Mouse (Mus musculus): Measurements from ENCODE around the gene Skil. TPM values are rescaled to one million over a fixed set of nuclear protein-coding genes. Genes with fewer than 3 reads are reported as not detected.

The Skil gene
- polyA plus RNA-seq, 1 experiment from 2014 or later = 34.9 TPM

DNA sequence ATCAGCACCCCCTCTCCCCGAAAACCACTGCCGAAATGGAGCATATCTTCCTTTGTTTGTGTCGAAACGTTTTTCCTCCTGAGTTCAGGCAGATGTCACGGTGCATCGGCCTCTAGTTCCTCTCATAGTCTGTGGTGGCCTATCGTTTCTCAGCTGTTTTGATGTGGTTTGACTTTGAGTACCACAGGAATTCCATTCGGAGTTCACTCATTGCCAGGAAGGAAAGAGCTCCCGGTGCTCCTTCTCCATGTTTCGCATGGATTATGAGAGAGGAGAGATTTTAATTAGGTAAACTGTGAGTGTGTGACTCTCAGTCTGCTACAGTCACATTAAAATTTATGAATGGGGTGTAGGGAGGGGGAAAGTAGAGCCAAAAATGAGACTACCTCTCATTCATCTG is 65.2 kb downstream of the Skil start:
- Histone ChIP-seq H3K27ac (no peak overlapping the region), H3K4me3 (no peak overlapping the region), H3K27me3 (no peaks in the 10 kb centered on the region), H3K4me2 (replicated peaks) (no peak overlapping the region), H3K4me1 (peaks cover 14% of the 10 kb centered on the region), H3K36me3 (no peaks in the 10 kb centered on the region), H3K9me3 (no peaks in the 10 kb centered on the region), H3K9ac (no peak overlapping the region)
- 65% methylated on average over 10 of the region's 10 CpGs for WGBS
- no peak for ATAC-seq (ENCODE audit: insufficient number of reproducible peaks, insufficient read depth, low FRiP score, low TSS enrichment)

DNA sequence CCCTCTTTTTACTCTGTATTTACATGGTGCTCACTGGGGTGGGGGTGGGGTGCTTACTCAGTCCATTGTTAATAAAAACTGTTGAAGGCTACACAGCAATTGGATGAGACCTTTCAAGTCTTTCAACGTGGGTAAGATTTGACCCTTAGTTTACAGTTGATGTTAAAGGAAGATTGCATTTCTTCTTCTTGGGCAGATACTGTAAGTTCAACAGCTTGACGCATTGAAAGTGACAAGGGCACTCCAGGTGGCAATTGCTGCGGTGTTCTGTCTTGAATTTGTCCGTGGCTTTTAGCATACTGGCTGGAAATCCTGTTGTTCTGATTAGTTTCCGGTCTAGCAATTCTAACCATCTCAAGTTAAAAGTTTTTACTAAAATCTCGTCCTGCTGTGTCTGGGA is 66.5 kb downstream of the Skil start:
- no peaks in the 10 kb centered on the region for H3K9me3 ChIP-seq
- 22% methylated on average over 6 of the region's 6 CpGs for WGBS
- H3K4me1 ChIP-seq = peaks cover 6% of the 10 kb centered on the region; the same call in 1 of the 2 replicates
- no peak overlapping the region for H3K4me2 ChIP-seq (replicated peaks)
- ATAC-seq (ENCODE audit: insufficient number of reproducible peaks, insufficient read depth, low FRiP score, low TSS enrichment) = no peak
- no peaks in the 10 kb centered on the region for H3K27me3 ChIP-seq
- H3K36me3 ChIP-seq = no peaks in the 10 kb centered on the region
- H3K4me3 ChIP-seq = no peak overlapping the region
- H3K9ac ChIP-seq = no peak overlapping the region
- no peak overlapping the region for H3K27ac ChIP-seq

DNA sequence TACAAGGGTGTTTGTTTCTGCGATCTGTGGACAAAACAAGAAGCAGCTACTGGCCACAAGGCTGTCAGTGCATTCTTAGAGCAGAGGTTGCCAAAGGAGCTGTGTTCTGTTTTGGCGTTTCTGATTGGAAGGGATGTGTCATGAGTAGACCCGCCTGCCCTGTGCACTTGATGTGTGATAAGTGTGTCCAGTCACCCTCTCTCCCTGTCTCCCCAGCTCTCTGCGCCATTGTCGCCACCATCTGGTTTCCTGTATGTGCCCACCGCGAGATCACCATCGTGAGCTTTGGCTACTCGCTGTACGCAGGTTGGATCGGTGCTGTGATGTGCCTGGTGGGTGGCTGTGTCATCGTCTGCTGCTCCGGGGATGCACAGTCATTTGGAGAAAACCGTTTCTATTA is 68.0 kb downstream of the Skil start:
- Histone ChIP-seq H3K4me2 (replicated peaks) (no peak overlapping the region), H3K36me3 (no peaks in the 10 kb centered on the region), H3K27ac (no peak overlapping the region), H3K9me3 (no peaks in the 10 kb centered on the region), H3K4me3 (no peak overlapping the region), H3K4me1 (peaks cover 11% of the 10 kb centered on the region; the same call in 1 of the 2 replicates), H3K9ac (no peak overlapping the region), H3K27me3 (no peaks in the 10 kb centered on the region)
- ATAC-seq (ENCODE audit: insufficient number of reproducible peaks, insufficient read depth, low FRiP score, low TSS enrichment) = no peak
- WGBS = 91% methylated on average over 14 of the region's 14 CpGs

- H3K4me1 ChIP-seq = peaks cover 11% of the 10 kb centered on the region; the same call in 1 of the 2 replicates
- ATAC-seq (ENCODE audit: insufficient number of reproducible peaks, insufficient read depth, low FRiP score, low TSS enrichment) = no peak
- no peaks in the 10 kb centered on the region for H3K9me3 ChIP-seq
- H3K4me3 ChIP-seq = no peak overlapping the region
- 55% methylated on average over 3 of the region's 3 CpGs for WGBS
- H3K27ac ChIP-seq = no peak overlapping the region
- no peak overlapping the region for H3K4me2 ChIP-seq (replicated peaks)
- H3K9ac ChIP-seq = no peak overlapping the region
- no peaks in the 10 kb centered on the region for H3K27me3 ChIP-seq
- H3K36me3 ChIP-seq = no peaks in the 10 kb centered on the region
Measured at GRCm38 (mm10) chr3:31165803-31166202, 70.9 kb downstream of the Skil start.

- peaks cover 8% of the 10 kb centered on the region; the same call in 1 of the 2 replicates for H3K4me1 ChIP-seq
- 49% methylated on average over 12 of the region's 12 CpGs for WGBS
- no peak overlapping the region for H3K4me3 ChIP-seq
- ATAC-seq (ENCODE audit: insufficient number of reproducible peaks, insufficient read depth, low FRiP score, low TSS enrichment) = peak; percentile 13; the same call in 1 of the 2 replicates
- H3K9me3 ChIP-seq = no peaks in the 10 kb centered on the region
- no peak overlapping the region for H3K4me2 ChIP-seq (replicated peaks)
- H3K9ac ChIP-seq = no peak overlapping the region
- H3K27ac ChIP-seq = no peak overlapping the region
- H3K27me3 ChIP-seq = no peaks in the 10 kb centered on the region
- H3K36me3 ChIP-seq = no peaks in the 10 kb centered on the region
Measured at GRCm38 (mm10) chr3:31166365-31166871, 71.6 kb downstream of the Skil start.

Other genes starting within 250 kb of the Skil start
- 2.1 and 3.2 TPM in 2 replicates for gene Gpr160, start 239.1 kb upstream of the Skil start, polyA plus RNA-seq (2016; fragmentation: Nextera tagmentation; extraction: Ambion mirVana)
- gene Phc3, start 125.6 kb upstream of the Skil start, polyA plus RNA-seq (2016; fragmentation: Nextera tagmentation; extraction: Ambion mirVana) = 6.2 and 6.7 TPM in 2 replicates
- gene Prkci, start 99.3 kb upstream of the Skil start, polyA plus RNA-seq (2016; fragmentation: Nextera tagmentation; extraction: Ambion mirVana) = 46.9 and 52.2 TPM in 2 replicates
- gene Cldn11, start 54.9 kb downstream of the Skil start, polyA plus RNA-seq (2016; fragmentation: Nextera tagmentation; extraction: Ambion mirVana) = 32.1 and 38.7 TPM in 2 replicates
- gene Slc7a14, start 215.3 kb downstream of the Skil start, polyA plus RNA-seq (2016; fragmentation: Nextera tagmentation; extraction: Ambion mirVana) = 0.17 and 0.24 TPM in 2 replicates

All from embryonic facial prominence, embryonic 12.5 days (tissue).